In genomic region chr12:36255413-36255812, GRCm38 (mm10) we compare ENCODE assay signal across 24 mouse cellular contexts. TPM values are rescaled to one million over a fixed set of nuclear protein-coding genes. Genes with fewer than 3 reads are reported as not detected.
DNase-seq lines count a peak whose midpoint lies in the region; ATAC-seq and TF ChIP-seq lines count a peak whose summit lies in the region.
"Had no signal": no experiment of that assay in that cellular context is flagged by ENCODE, and none has a peak within 500 bp of the region (broad histone marks: within the 10 kb centered on the region; RNA-seq: fewer than 3 reads in every experiment).

No protein-coding gene starts in this region.

- H3K9ac ChIP-seq in embryonic facial prominence, embryonic 11.5 days (replicated peaks; ENCODE audit: low read length): no peak overlapping the region
- H3K9ac ChIP-seq: heart, embryonic 15.5 days; kidney, embryonic 15.5 days; limb, embryonic 12.5 days; liver, postnatal 0 days; neural tube, embryonic 13.5 days had no signal

- no peak for TF ChIP-seq CTCF in kidney, adult 2 months (conservative IDR thresholded peaks at IDR 0.05; ENCODE audit: insufficient read depth, insufficient read length, low read depth, low read length)
- no peak for TF ChIP-seq CTCF in gastrocnemius, adult 2 months (IDR thresholded peaks at IDR 0.05)

- no peak overlapping the region for H3K4me3 ChIP-seq in kidney, adult 2 months (ENCODE audit: insufficient read depth, low read depth, low read length)
- H3K4me3 ChIP-seq in embryonic facial prominence, embryonic 11.5 days (ENCODE audit: low read depth, low read length): no peak overlapping the region
- H3K4me3 ChIP-seq in gastrocnemius, adult 2 months: no peak overlapping the region
- H3K4me3 ChIP-seq: heart, adult 2 months; heart, embryonic 15.5 days; kidney, embryonic 15.5 days; limb, embryonic 12.5 days; midbrain, embryonic 10.5 days; neural tube, embryonic 13.5 days had no signal

- no peaks in the 10 kb centered on the region for H3K4me1 ChIP-seq in kidney, adult 2 months (ENCODE audit: control insufficient read depth, insufficient read depth, low read length)
- H3K4me1 ChIP-seq in embryonic facial prominence, embryonic 11.5 days (ENCODE audit: control insufficient read depth, insufficient read depth, low read length): no peaks in the 10 kb centered on the region
- H3K4me1 ChIP-seq: heart, embryonic 15.5 days; kidney, embryonic 15.5 days; limb, embryonic 12.5 days; midbrain, embryonic 10.5 days; neural tube, embryonic 13.5 days had no signal

- H3K27ac ChIP-seq in kidney, adult 2 months (ENCODE audit: insufficient read depth, low read depth, low read length): no peak overlapping the region
- H3K27ac ChIP-seq in embryonic facial prominence, embryonic 11.5 days (replicated peaks; ENCODE audit: low read depth, low read length): no peak overlapping the region
- no peak overlapping the region for H3K27ac ChIP-seq in gastrocnemius, adult 2 months
- H3K27ac ChIP-seq: heart, adult 2 months; heart, embryonic 15.5 days; kidney, embryonic 15.5 days; limb, embryonic 12.5 days; midbrain, embryonic 10.5 days; neural tube, embryonic 13.5 days had no signal

- H3K4me2 ChIP-seq in embryonic facial prominence, embryonic 11.5 days (ENCODE audit: low read depth, low read length): no peak overlapping the region
- H3K4me2 ChIP-seq: heart, embryonic 15.5 days; kidney, embryonic 15.5 days; limb, embryonic 12.5 days; neural tube, embryonic 13.5 days had no signal

- H3K36me3 ChIP-seq in kidney, adult 2 months (ENCODE audit: control insufficient read depth, insufficient read depth, low read length): no peaks in the 10 kb centered on the region
- H3K36me3 ChIP-seq in embryonic facial prominence, embryonic 11.5 days (replicated peaks; ENCODE audit: control insufficient read depth, insufficient read depth, low read depth, low read length): no peaks in the 10 kb centered on the region
- H3K36me3 ChIP-seq: heart, embryonic 15.5 days; kidney, embryonic 15.5 days; limb, embryonic 12.5 days; midbrain, embryonic 10.5 days; neural tube, embryonic 13.5 days had no signal

- TF ChIP-seq POLR2A in kidney, adult 2 months (IDR thresholded peaks at IDR 0.05; ENCODE audit: low read depth, low read length): no peak

- no peaks in the 10 kb centered on the region for H3K9me3 ChIP-seq in embryonic facial prominence, embryonic 11.5 days (replicated peaks; ENCODE audit: control insufficient read depth, low read length)
- H3K9me3 ChIP-seq: heart, embryonic 15.5 days; kidney, embryonic 15.5 days; limb, embryonic 12.5 days; midbrain, embryonic 10.5 days; neural tube, embryonic 13.5 days had no signal

- DNase-seq in kidney, postnatal 10 days: peak; percentile 14
- no peak for DNase-seq in kidney, adult 2 months
- DNase-seq in retina, postnatal 1 day: peak; percentile 11
- no peak for DNase-seq in retina, embryonic 14.5 days (ENCODE audit: low spot score)
- peak; percentile 48 for DNase-seq in embryonic facial prominence, embryonic 11.5 days (ENCODE audit: low spot score)
- no peak for DNase-seq in gastrocnemius, adult 2 months
- no peak for DNase-seq in left cerebral cortex, postnatal 25 days (ENCODE audit: low spot score in 2 of 2)
- DNase-seq: adrenal gland, postnatal 14 days; cerebellum, adult 2 months; gastrocnemius, postnatal 14 days; heart, adult 2 months; layer of hippocampus, postnatal 36 days; liver, postnatal 0 days; thymus, adult 18-20 months had no signal

- intact Hi-C loops in gastrocnemius, adult 2 months (cut with DNase I): no loop called here
- intact Hi-C loops in left cerebral cortex, postnatal 25 days (cut with DNase I): no loop called here

- no peak for ATAC-seq in embryonic facial prominence, embryonic 11.5 days (replicated peaks; ENCODE audit: insufficient number of reproducible peaks, low FRiP score, low TSS enrichment, low read depth)
- ATAC-seq: liver, postnatal 0 days had no signal

- WGBS in kidney, adult 2 months: 32% methylated on average over 5 of the region's 5 CpGs
- 45% methylated on average over 5 of the region's 5 CpGs for WGBS in embryonic facial prominence, embryonic 11.5 days

- no peaks in the 10 kb centered on the region for H3K27me3 ChIP-seq in kidney, adult 2 months (replicated peaks; ENCODE audit: control insufficient read depth, insufficient read depth, low read length)
- H3K27me3 ChIP-seq in embryonic facial prominence, embryonic 11.5 days (ENCODE audit: control insufficient read depth, insufficient read depth, low read length): no peaks in the 10 kb centered on the region
- H3K27me3 ChIP-seq: heart, embryonic 15.5 days; kidney, embryonic 15.5 days; limb, embryonic 12.5 days; neural tube, embryonic 13.5 days had no signal

RNA-seq across cellular contexts. Expression of gene Lrrc72, which starts 2.2 kb away (rescaled TPM):
- not detected in 2 replicates for polyA plus RNA-seq in kidney, adult 2 months (2012; rRNA removed)
- polyA plus RNA-seq in embryonic facial prominence, embryonic 11.5 days (2014; fragmentation: Nextera tagmentation; extraction: Ambion mirVana): not detected in 2 replicates
- total RNA-seq in gastrocnemius, adult 2 months (2021): not detected
- not detected for total RNA-seq in left cerebral cortex, postnatal 25 days (2021)
- total RNA-seq: adrenal gland, postnatal 14 days; ES-E14; gastrocnemius, postnatal 14 days; heart, adult 2 months; hematopoietic stem cell, adult 5-6 weeks; layer of hippocampus, adult 18-20 months; layer of hippocampus, postnatal 36 days had no signal
- polyA plus RNA-seq: cerebellum, adult 2 months; frontal cortex, adult 2 months; heart, adult 2 months; heart, embryonic 15.5 days; kidney, embryonic 15.5 days; limb, embryonic 12.5 days; liver, postnatal 0 days; midbrain, embryonic 10.5 days; neural tube, embryonic 13.5 days; urinary bladder, adult 2 months had no signal

RNA-seq across cellular contexts. Expression of gene Sostdc1, which starts 58.5 kb away (rescaled TPM):
- 63.5 and 64.7 TPM in 2 replicates for polyA plus RNA-seq in kidney, adult 2 months (2012; rRNA removed)
- 47.9 and 50.1 TPM in 2 replicates for polyA plus RNA-seq in embryonic facial prominence, embryonic 11.5 days (2014; fragmentation: Nextera tagmentation; extraction: Ambion mirVana)
- total RNA-seq in gastrocnemius, adult 2 months (2021): under 1 TPM; 0.13 to 0.20 TPM
- 1 to 10 TPM; 3.0 to 5.0 TPM for total RNA-seq in left cerebral cortex, postnatal 25 days (2021)
- total RNA-seq: hematopoietic stem cell, adult 5-6 weeks had no signal

Comparison
In these comparisons a context has a peak if more than half of its experiments do, and no peak if none do; other contexts are left out.
1. DNase-seq: peak in kidney, postnatal 10 days (single experiment), retina, postnatal 1 day (single experiment) and embryonic facial prominence, embryonic 11.5 days (single experiment); none in kidney, adult 2 months (single experiment), retina, embryonic 14.5 days (single experiment), gastrocnemius, adult 2 months (single experiment) and left cerebral cortex, postnatal 25 days (0 of 2).